In the genomic region with DNA sequence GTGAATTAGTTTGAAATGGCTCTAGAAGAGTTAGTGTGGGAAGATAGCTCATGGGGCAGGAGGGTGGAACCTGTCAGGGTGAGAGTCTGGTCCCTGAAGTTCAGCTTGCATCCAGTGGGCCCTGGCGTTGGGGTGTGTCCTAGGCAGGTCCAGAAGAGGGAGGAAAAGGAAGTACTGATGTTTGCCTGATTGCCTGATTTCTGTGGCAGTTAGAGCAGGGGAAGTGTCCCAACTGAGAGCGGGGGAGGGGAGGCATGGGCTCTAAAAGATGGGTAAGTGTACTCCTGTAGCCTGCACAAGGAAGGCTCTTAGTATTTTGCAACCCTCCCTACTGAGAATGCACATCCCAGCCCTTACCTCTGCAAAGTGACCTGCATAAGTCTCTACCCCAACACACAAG, we compare ENCODE assay signal across 8 mouse cellular contexts. TPM values are rescaled to one million over a fixed set of nuclear protein-coding genes. Genes with fewer than 3 reads are reported as not detected.
DNase-seq lines count a peak whose midpoint lies in the region; ATAC-seq lines count a peak whose summit lies in the region.
"Had no signal": no experiment of that assay in that cellular context is flagged by ENCODE, and none has a peak within 500 bp of the region (broad histone marks: within the 10 kb centered on the region; RNA-seq: fewer than 3 reads in every experiment).

No protein-coding gene starts in this region.

- no peak overlapping the region for H3K4me3 ChIP-seq in liver, embryonic 16.5 days (ENCODE audit: low read depth, low read length)
- H3K4me3 ChIP-seq: hindbrain, embryonic 10.5 days had no signal

- peaks cover 22% of the 10 kb centered on the region for H3K36me3 ChIP-seq in liver, embryonic 16.5 days (ENCODE audit: control insufficient read depth, insufficient read depth)
- H3K36me3 ChIP-seq in splenic B cell, adult 2 months (ENCODE audit: control insufficient read depth, insufficient read depth, low read length, poor library complexity, severe bottlenecking): peaks cover 2% of the 10 kb centered on the region

- peak; percentile 28; the same call in 1 of the 2 replicates for ATAC-seq in liver, embryonic 16.5 days (ENCODE audit: low read depth)

- intact Hi-C loops in heart, postnatal 10 days (cut with DNase I): loop anchor here (2.0 kb wide), 1 partner anchor 17 kb away; no protein-coding TSS in a partner anchor
- intact Hi-C loops in left cerebral cortex, postnatal 25 days (cut with DNase I): no loop called here

- no peak overlapping the region; the same call in 1 of the 2 replicates for H3K9ac ChIP-seq in liver, embryonic 16.5 days (ENCODE audit: low read depth, low read length)

- H3K27me3 ChIP-seq in liver, embryonic 16.5 days (ENCODE audit: control insufficient read depth, insufficient read depth, low read depth, low read length): no peaks in the 10 kb centered on the region
- no peaks in the 10 kb centered on the region for H3K27me3 ChIP-seq in splenic B cell, adult 2 months (ENCODE audit: control insufficient read depth, insufficient read depth, low read length, poor library complexity, severe bottlenecking)

- peak; percentile 58 for DNase-seq in kidney, postnatal 10 days
- DNase-seq in kidney, adult 18-20 months: no peak
- DNase-seq in heart, postnatal 10 days: peak; percentile 40 to 42
- DNase-seq in splenic B cell, adult 2 months (ENCODE audit: low read depth, low spot score): peak; percentile 41
- DNase-seq in left cerebral cortex, postnatal 25 days (ENCODE audit: low spot score in 2 of 2): no peak
- DNase-seq in right cerebral cortex, postnatal 4 days: no peak

- 13% methylated on average over 2 of the region's 2 CpGs for WGBS in liver, embryonic 16.5 days (ENCODE audit: insufficient replicate concordance)

- H3K4me1 ChIP-seq in liver, embryonic 16.5 days (ENCODE audit: control insufficient read depth, low read depth, low read length): peaks cover 70% of the 10 kb centered on the region

- H3K27ac ChIP-seq in liver, embryonic 16.5 days (ENCODE audit: low read length): peak overlapping the region; percentile 55
- H3K27ac ChIP-seq: hindbrain, embryonic 10.5 days had no signal

- H3K4me2 ChIP-seq in liver, embryonic 16.5 days (ENCODE audit: low read depth, low read length): peak overlapping the region; percentile 22

- H3K9me3 ChIP-seq in liver, embryonic 16.5 days (replicated peaks; ENCODE audit: control insufficient read depth, low read length): no peaks in the 10 kb centered on the region
- H3K9me3 ChIP-seq: hindbrain, embryonic 10.5 days had no signal

RNA-seq across cellular contexts. Expression of a gene that starts 12.0 kb away (rescaled TPM):
- total RNA-seq in heart, postnatal 10 days (2021): 10 to 100 TPM; 40.8 to 42.2 TPM
- polyA plus RNA-seq in liver, embryonic 16.5 days (2015; fragmentation: Nextera tagmentation; extraction: Ambion mirVana): 49.5 and 56.3 TPM in 2 replicates
- total RNA-seq in left cerebral cortex, postnatal 25 days (2021): 10 to 100 TPM; 22.7 to 23.5 TPM

RNA-seq across cellular contexts. Expression of a gene that starts 23.7 kb away (rescaled TPM):
- total RNA-seq in heart, postnatal 10 days (2021): 10 to 100 TPM; 23.4 to 30.7 TPM
- 15.8 and 16.2 TPM in 2 replicates for polyA plus RNA-seq in liver, embryonic 16.5 days (2015; fragmentation: Nextera tagmentation; extraction: Ambion mirVana)
- 10 to 100 TPM; 80.6 to 87.9 TPM for total RNA-seq in left cerebral cortex, postnatal 25 days (2021)

RNA-seq across cellular contexts. Expression of a gene that starts 33.9 kb away (rescaled TPM):
- total RNA-seq in heart, postnatal 10 days (2021): 10 to 100 TPM; 55.2 to 58.0 TPM
- polyA plus RNA-seq in liver, embryonic 16.5 days (2015; fragmentation: Nextera tagmentation; extraction: Ambion mirVana): 24.8 and 25.2 TPM in 2 replicates
- 10 to 100 TPM; 23.3 to 28.8 TPM for total RNA-seq in left cerebral cortex, postnatal 25 days (2021)

RNA-seq across cellular contexts. Expression of a gene that starts 33.9 kb away (rescaled TPM):
- total RNA-seq in heart, postnatal 10 days (2021): 10 to 100 TPM; 39.9 to 40.5 TPM
- 14.0 and 14.5 TPM in 2 replicates for polyA plus RNA-seq in liver, embryonic 16.5 days (2015; fragmentation: Nextera tagmentation; extraction: Ambion mirVana)
- total RNA-seq in left cerebral cortex, postnatal 25 days (2021): 10 to 100 TPM; 39.7 to 43.5 TPM

Comparison
In these comparisons a context has a peak if more than half of its experiments do, and no peak if none do; other contexts are left out.
1. DNase-seq: peak in kidney, postnatal 10 days (single experiment), heart, postnatal 10 days (2 of 2) and splenic B cell, adult 2 months (single experiment); none in kidney, adult 18-20 months (single experiment), left cerebral cortex, postnatal 25 days (0 of 2) and right cerebral cortex, postnatal 4 days (single experiment).